Mouse (Mus musculus) cerebellum, adult 11-12 months (tissue): ENCODE data around the gene Gm4881.
"Not testable (repeated sequence)": the region's sequence is repeated elsewhere in the genome, so short reads cannot be mapped to it uniquely, and the experiment has no call there.

Experiments
- DNase-seq: peaks from one replicate; pipeline ENCODE4 v3.0.0; 2022

Gene Gm4881

GRCm38 (mm10) chr7:24953966-24954365 is 9.7 kb upstream of the Gm4881 start:
- no peak for DNase-seq

GRCm38 (mm10) chr7:24949958-24950623 is 5.8 kb upstream of the Gm4881 start:
- DNase-seq = peak; percentile 44

DNA sequence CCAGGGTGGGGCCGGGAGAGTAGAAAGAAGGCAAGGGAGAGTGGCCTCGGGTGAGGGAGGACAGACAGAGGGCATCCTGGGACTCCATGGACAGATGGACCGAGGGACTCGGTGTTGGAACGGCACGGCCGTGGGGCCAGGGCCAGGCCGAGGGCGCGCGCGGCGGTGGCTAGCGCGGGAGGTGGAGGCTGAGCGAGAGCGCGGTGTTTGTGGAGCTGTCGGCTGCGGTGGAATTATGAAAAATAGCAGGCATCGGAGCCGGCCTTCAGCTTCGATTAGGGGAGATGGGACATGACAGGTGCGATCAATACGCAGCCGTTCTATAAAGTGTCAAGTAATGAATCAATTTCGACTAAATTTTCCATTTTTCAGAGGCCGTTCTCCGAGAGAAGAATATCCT is 4.5 kb upstream of the Gm4881 start:
- no peak for DNase-seq

GRCm38 (mm10) chr7:24947316-24948048 is 3.2 kb upstream of the Gm4881 start:
- DNase-seq = no peak

DNA sequence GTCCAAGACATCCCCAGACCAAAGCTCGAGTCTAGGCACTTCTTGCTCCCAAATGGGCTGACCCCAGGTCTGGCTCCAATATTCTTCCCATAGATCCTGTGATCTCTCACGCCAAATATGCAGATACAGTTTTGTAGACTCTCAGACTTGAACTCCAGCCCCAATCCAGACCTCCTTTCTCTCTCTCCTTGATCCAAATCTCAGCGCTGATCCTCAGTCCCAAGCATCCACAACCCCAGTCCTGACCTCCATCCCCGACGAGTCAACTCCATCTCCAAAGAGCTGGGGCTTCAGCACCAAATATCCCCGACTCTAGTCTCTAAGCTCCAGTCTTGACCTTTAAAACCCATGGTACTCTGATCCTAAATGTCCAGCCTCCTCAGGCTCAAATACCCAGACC is 653 bp downstream of the Gm4881 start:
- DNase-seq = no peak

DNA sequence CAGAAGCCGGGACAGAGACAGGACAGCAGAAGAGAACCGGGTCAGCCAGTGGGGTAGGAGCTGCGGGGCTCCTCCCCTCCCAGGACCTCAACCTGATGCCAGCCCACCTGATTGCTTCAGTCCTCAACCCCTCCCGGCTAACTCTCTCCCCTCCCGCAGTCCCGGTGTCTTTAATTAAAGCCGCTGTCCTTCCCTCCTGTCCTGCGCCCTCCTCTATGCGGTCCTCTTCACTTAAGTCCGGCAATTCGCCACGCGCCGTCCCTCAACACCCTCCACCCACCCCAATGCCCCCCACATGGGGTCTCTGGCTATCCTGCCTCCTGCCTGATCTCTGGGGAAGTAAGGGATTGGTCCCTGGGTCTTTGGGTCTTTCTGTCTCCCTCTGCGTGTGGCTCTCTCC is 12.6 kb downstream of the Gm4881 start:
- DNase-seq = no peak

- no peak for DNase-seq
These were observed 13.8 kb downstream of the Gm4881 start for GRCm38 (mm10) chr7:24930475-24930874.

DNA sequence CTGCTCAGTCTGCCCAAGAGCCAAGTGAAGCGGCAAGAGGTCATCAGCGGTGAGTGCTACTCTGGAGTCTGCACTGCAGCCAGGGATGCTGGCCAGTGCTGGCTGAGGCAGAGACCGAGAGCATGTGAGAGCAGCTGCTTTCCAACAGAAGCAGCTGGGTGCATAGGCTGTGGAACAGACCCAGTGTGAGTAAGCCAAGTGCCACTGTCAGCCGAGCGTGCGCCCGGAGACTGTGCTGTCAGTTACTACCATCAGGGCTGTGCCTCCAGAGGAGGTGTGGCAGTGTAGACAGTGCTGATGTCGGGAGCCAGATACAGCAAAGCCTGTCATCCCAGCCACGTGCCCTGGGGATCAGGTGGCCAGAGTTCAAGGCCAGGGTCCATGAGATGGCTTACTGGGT is 24.6 kb downstream of the Gm4881 start:
- DNase-seq = no peak

DNA sequence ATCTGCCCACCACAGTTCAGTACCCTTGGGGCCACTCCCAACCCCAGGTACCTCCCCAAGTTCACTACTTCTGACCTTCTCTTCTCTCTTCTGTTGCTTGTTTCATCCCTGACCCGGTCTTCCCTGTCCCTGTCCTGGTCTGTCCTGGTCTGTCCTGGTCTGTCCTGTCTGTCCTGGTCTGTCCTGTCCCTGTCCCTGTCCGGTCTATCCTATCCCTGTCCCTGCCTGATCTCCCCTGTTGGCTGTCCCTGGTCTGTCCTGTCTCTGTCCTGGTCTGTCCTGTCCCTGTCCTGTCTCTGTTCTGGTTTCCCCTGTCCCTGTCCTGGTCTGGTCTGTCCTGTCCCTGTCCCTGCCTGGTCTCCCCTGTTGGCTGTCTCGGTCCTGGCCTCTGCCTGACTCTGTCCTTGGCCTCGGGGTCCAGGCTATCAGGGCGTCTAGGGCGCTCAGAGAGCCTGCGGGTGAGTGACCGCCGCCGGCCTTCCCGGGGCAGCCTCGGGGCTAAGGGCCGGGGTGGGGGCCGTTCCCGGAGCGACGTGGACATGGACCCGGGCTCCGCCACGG is 25.5 kb downstream of the Gm4881 start:
- DNase-seq = no peak

DNA sequence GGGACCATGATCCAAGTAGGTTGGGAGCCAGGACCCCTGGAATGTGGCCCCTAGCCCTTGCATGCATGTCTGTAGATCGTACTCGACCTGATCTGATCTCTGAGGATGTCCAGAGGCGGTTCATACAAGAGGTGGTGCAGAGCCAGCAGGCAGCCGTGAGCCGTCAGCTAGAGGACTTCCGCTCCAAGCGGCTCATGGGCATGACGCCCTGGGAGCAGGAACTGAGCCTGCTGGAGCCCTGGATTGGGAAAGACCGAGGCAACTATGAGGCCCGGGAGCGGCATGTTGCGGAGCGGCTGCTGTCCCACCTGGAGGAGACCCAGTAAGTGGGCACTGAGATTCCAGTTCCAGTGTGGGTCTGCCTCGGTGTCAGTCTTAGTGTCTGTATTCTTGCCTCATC is 31.8 kb downstream of the Gm4881 start:
- no peak for DNase-seq

- no peak for DNase-seq
These were observed 37.0 kb downstream of the Gm4881 start for GRCm38 (mm10) chr7:24907211-24907748.

DNA sequence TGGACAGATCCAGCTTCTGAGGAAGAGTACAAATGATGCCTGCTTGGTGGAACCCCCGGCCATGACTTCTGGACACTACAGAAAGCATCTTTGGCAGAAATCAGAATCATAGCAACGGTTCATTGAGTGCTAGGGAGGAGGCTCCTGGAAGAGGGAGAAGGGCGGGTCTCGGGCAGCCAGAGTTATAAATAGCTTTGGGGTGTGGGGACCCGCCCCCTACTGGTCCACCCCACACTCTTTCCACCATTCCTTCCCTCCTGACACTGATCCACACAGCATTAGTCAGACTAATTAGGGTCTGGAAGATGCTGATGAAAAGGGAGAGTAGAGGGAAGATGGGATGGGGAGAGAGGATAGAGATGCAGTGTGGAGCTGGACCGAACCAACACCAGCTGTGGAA is 37.7 kb downstream of the Gm4881 start:
- DNase-seq = no peak

- peak; percentile 72 for DNase-seq
These were observed 39.4 kb downstream of the Gm4881 start for GRCm38 (mm10) chr7:24904936-24905335.

- DNase-seq = peak; percentile 98
These were observed 40.2 kb downstream of the Gm4881 start for GRCm38 (mm10) chr7:24904070-24904483.

- no peak for DNase-seq
These were observed 40.9 kb downstream of the Gm4881 start for GRCm38 (mm10) chr7:24903444-24903825.

- DNase-seq = peak; percentile 62
These were observed 41.5 kb downstream of the Gm4881 start, which contains the start of gene Arhgef1 for GRCm38 (mm10) chr7:24902630-24903443. Gene Arhgef1, plus strand, starts transcription at chr7:24902912.

- DNase-seq = no peak
These were observed 42.0 kb downstream of the Gm4881 start for GRCm38 (mm10) chr7:24902264-24902629.

DNA sequence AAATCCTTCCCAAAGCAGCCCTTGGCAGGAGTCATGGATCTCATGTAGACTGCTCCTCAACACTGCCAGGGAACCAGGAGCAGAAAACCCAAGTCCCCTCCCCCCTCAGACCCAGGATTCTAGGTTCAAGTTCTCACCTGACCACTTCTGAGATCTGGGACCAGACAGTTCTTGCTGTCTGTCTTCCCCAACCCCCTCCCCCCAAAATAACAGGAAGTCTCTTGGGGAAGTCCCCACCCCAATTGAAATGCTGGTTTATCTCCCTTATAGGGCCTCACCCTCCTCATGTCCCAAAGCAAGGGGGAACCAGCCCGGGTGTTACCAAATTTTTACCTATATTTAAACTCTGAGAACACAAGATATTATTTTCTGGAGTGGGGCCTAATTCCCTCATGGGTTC is 42.5 kb downstream of the Gm4881 start:
- DNase-seq = no peak

DNA sequence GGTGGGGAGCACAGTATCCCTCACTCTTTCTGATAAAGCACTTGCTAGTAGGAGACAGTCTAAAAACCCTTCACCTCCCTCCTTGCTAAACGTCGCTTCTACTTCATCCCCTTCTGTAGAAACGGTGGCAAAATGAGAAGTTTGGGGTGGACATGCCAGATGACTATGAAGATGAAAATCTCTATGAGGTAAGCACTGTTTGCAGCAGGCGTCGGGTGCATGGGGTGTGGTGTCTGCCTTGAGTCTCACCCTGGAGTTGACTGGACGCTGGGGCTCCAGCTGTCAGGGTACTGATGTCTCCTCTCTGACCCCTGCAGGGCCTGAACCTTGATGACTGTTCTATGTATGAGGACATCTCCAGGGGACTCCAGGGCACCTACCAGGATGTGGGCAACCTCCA is 43.2 kb downstream of the Gm4881 start:
- DNase-seq = no peak

DNA sequence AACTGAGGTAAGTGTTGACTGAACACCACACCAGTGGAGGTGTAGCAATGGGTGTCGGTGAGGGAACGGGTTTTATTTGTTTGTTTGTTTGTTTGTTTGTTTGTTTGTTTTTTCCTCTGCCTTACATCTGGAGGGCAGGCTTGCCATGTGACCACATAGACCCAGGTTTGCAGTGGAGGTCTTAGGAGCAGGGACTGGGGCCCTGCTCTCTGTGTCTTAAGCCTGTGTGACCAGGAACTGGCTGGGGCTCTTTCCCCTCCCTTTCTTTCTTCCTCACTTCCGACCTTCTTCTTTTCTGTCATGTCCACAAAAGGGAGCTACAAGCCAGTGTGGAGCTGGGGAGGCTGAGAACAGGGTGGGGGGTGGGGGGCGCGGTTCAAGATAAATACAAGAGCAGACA is 46.3 kb downstream of the Gm4881 start:
- no peak for DNase-seq

DNA sequence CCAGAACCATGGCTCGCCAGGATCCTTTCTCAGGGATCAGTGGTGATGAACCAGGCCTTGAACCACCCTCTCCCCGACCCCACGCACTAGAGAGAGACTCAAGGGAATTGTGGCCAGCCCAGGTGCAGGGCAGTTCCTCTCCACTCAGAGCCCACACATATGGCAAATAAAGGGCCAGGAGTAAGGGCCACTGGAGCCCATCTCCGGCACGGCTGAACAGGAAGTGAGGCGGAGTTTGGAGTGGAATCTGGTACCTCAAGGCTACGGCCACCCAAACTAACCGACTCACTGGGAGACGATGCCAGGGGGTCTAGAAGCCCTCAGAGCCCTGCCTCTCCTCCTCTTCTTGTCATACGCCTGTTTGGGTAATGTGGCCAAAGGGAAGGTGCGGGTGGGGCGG is 47.1 kb downstream of the Gm4881 start, which contains the start of gene Cd79a:
Gene Cd79a, plus strand, starts transcription at position 158 of the 400 bp plus-strand sequence.
- no peak for DNase-seq

DNA sequence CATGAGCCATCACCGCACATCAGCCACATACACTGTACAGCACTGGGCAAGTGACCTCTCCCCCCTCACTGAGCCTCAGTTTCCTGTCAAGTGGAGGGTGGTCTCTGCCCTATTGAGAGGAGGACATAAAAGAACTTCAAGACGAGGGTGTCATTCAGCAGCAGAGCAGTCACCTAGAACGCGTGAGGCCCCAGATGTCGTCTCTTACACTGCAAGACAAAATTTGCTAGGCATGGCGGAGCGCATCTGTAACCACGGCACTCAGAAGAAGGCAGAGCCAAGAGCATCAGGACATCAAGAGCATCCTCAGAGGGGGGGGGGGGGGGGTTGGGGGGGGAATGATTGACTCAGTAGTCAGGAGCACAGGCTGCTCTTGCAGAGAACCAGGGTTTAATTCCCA is 48.0 kb downstream of the Gm4881 start:
- DNase-seq = no peak

- DNase-seq = not testable (repeated sequence)
These were observed 48.5 kb downstream of the Gm4881 start for GRCm38 (mm10) chr7:24895749-24896148.
